Mouse (Mus musculus) embryonic facial prominence, embryonic 15.5 days (tissue): ENCODE results near the gene Tas2r108. TPM values are rescaled to one million over a fixed set of nuclear protein-coding genes. Genes with fewer than 3 reads are reported as not detected.
A peak's percentile ranks its signal among the peaks of the same experiment; 100 is the strongest.

Source experiments
- ATAC-seq: fragments of 200-750 bp; cut with Nextera tagmentation; 2 replicates; pipeline ENCODE4 v1.8.0; 2017; ENCODE audit warnings: low read depth, moderate TSS enrichment; ENCODE audit not compliant: insufficient number of reproducible peaks, low FRiP score, low TSS enrichment
- H3K27ac ChIP-seq: fragments of 300-500 bp; sonication (generic); replicated peaks from 2 replicates; pipeline ENCODE4 v1.5.1; 2015; ENCODE audit warnings: mild to moderate bottlenecking, inconsistent platforms
- H3K27me3 ChIP-seq: fragments of 300-500 bp; sonication (generic); 2 replicates; pipeline ENCODE4 v1.6.1; 2015; ENCODE audit warnings: inconsistent platforms
- H3K36me3 ChIP-seq: fragments of 300-500 bp; sonication (generic); 2 replicates; pipeline ENCODE4 v1.6.1; 2015; ENCODE audit warnings: mild to moderate bottlenecking, inconsistent platforms
- H3K4me1 ChIP-seq: fragments of 300-500 bp; sonication (generic); 2 replicates; pipeline ENCODE4 v1.6.1; 2015; ENCODE audit warnings: inconsistent platforms
- H3K4me2 ChIP-seq: fragments of 300-500 bp; sonication (generic); replicated peaks from 2 replicates; pipeline ENCODE4 v1.6.1; 2015; ENCODE audit warnings: mild to moderate bottlenecking, inconsistent platforms
- H3K4me3 ChIP-seq: fragments of 300-500 bp; sonication (generic); replicated peaks from 2 replicates; pipeline ENCODE4 v1.5.1; 2015; ENCODE audit warnings: mild to moderate bottlenecking, inconsistent platforms
- H3K9ac ChIP-seq: fragments of 300-500 bp; sonication (generic); 2 replicates; pipeline ENCODE4 v1.6.1; 2015; ENCODE audit warnings: inconsistent platforms
- H3K9me3 ChIP-seq: fragments of 300-500 bp; sonication (generic); replicated peaks from 2 replicates; pipeline ENCODE4 v1.6.1; 2016; ENCODE audit warnings: inconsistent platforms
- WGBS: fragments of 180-500 bp; shearing (Covaris S2); methylation state at CpG from one replicate; pipeline ENCODE4 v1.1.7; 2015; 5-methylcytosine and 5-hydroxymethylcytosine counted together
- polyA plus RNA-seq: library from polyadenylated mRNA; unstranded; fragments of >200 nt; fragmentation: Nextera tagmentation; extraction: Ambion mirVana; gene quantifications from 2 replicates; pipeline ENCODE4 v1.2.1, GENCODE M21; 2015

Tas2r108 gene
- polyA plus RNA-seq = not detected in 2 replicates

DNA sequence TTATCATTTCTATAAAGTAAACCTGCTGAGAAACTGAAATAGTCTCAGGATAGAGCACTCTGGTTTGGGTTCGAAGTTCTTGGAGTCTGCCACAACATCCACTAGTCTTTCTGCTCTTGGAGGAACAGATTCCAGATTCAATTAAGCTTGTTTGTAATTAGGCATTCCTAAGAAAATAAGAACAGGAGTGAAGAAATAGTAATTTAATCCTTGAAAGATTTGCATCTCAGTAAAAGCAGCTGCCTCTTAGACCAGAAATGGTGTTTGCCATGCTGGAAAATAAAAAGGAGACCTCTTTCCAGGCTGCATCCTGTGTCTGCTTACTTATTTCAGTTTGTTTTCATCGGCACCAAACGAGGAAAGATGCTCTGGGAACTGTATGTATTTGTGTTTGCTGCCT, at the start of gene Tas2r108:
Tas2r108 (plus strand) TSS at position 301 of the 400 bp plus-strand sequence.
- no peak within 1 kb of the TSS for H3K27ac ChIP-seq
- no peak within 1 kb of the TSS for H3K9ac ChIP-seq
- no peak within 1 kb of the TSS for H3K4me2 ChIP-seq
- WGBS = 85% methylated on average over 3 of the region's 3 CpGs
- no peaks in the 10 kb centered on the region for H3K9me3 ChIP-seq
- no peaks in the 10 kb centered on the region for H3K4me1 ChIP-seq
- H3K4me3 ChIP-seq = no peak within 1 kb of the TSS
- H3K27me3 ChIP-seq = no peaks in the 10 kb centered on the region
- ATAC-seq = no peak
- H3K36me3 ChIP-seq = no peaks in the 10 kb centered on the region

DNA sequence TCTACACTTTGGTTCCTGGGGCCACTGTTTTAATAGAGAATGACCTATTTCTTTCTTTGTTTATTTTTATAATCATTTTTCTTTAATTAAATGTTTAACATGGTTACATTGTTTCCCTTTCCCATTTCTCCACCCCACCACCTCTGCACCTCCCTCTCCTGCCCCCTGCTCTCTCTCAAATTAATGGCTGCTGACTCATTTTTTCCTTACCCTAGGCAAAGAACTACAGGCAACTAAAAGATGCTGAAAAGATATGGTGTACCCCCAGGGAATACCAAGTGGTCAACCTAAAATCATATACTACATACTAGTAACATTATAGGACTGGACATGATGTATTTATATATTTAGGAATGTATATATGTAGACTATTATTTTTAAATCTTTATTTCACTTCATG, 44.7 kb upstream of the Tas2r108 start:
- no peaks in the 10 kb centered on the region for H3K27me3 ChIP-seq
- H3K36me3 ChIP-seq = no peaks in the 10 kb centered on the region
- H3K9ac ChIP-seq = no peak overlapping the region
- no peaks in the 10 kb centered on the region for H3K9me3 ChIP-seq
- H3K27ac ChIP-seq = no peak overlapping the region
- ATAC-seq = no peak
- H3K4me2 ChIP-seq = no peak overlapping the region
- no peak overlapping the region for H3K4me3 ChIP-seq
- H3K4me1 ChIP-seq = no peaks in the 10 kb centered on the region

DNA sequence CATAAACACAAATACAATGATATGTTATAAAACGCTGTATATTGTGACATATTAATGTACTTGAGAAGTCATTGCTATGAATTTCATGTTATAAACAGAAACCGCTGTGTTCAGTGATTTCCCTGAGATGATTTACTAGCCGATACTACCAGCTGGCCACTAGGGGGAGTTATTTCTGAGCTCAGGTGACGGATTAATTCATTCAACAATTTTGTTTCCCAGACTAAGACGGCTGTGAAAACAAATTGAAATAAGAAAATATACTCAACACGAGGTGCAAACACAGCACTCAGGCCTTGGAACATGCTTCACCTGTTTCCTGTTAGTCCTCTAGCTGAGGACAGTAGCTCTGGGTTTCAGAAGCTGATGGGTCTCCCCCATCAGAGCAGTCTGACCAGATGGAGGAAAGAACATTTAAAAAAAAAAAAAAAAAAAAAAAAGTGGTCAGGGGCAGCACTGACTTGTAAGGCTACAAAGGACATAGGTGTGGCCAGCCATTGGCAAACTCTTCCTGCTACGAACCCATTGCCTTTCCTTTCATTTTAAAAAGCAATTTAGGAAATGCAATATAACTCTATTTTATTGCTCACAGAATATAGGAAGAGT, 38.8 kb upstream of the Tas2r108 start:
- no peak for ATAC-seq
- Histone ChIP-seq H3K9me3 (no peaks in the 10 kb centered on the region), H3K9ac (no peak overlapping the region), H3K27me3 (peaks cover under 1% of the 10 kb centered on the region; the same call in 1 of the 2 replicates), H3K4me3 (no peak overlapping the region), H3K36me3 (no peaks in the 10 kb centered on the region), H3K4me1 (no peaks in the 10 kb centered on the region), H3K27ac (no peak overlapping the region), H3K4me2 (no peak overlapping the region)
- WGBS = 19% methylated on average over 7 of the region's 7 CpGs

DNA sequence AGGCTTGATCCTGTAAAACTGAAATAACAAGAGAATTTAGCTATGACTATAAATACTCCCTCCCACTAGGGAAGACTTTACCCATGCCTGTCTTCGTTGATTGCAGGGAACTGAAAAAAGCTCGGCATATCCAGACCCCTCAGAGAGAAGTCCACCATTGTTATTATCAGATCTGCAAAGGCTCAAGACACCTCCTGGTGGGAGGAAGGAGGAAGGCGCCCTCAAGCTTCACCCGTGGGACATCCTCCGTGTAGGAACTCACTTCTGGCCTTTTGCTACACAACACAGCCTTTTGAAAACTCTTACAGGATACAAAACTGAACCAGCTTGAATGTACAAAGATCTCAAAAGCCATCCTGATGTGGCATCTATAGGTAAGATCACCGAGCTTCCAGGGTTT, 27.6 kb upstream of the Tas2r108 start:
- Histone ChIP-seq H3K9ac (no peak overlapping the region), H3K27me3 (no peaks in the 10 kb centered on the region), H3K4me3 (no peak overlapping the region), H3K27ac (no peak overlapping the region), H3K9me3 (no peaks in the 10 kb centered on the region), H3K36me3 (no peaks in the 10 kb centered on the region), H3K4me1 (no peaks in the 10 kb centered on the region), H3K4me2 (no peak overlapping the region)
- 53% methylated on average over 6 of the region's 6 CpGs for WGBS
- ATAC-seq = no peak

DNA sequence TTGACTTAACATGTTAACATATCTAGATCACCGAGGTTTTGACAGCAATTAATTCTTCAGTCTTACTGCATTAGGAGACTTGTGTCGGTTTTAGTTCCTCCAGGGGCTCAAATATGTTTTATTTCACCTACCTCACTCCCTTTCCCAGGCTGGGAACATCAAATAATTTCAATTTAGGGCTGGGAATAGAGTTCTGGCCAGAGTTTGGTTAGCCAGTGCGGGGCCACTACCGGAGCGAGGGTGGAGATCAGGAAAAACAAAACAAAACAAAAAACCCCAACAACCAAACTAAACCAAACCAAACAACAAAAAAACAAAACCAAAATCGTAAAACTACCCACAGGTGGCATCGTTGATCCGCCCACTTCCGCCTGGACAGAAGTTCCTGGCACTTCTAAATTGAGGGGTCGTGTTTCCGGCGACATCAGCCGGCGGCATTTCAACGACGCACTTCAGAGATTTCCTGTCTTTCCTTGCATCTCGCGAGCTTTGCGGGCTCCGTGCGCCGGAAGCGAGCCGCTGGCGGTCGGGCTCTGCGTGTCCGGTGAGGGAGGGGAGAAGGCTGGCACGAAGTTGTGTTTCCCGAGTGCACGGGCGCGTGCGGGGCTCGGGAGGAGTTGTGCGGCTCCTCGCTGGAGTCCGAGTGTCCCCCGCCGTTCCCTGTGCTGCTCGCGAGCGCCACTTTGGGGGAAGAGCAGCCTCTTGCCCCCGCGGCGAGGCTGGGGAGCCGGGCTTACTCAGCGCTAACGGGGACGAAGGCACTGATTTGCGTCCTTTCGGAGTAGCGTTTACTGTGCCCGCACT, 22.2 kb upstream of the Tas2r108 start, which contains the start of gene Ssbp1:
Ssbp1 (plus strand) TSS at position 437 of the 804 bp plus-strand sequence.
- peak within 1 kb of the TSS; percentile 93 for H3K9ac ChIP-seq
- H3K36me3 ChIP-seq = peaks cover 25% of the 10 kb centered on the region
- H3K4me2 ChIP-seq = peak within 1 kb of the TSS; percentile 63
- peak; percentile 92 for ATAC-seq
- WGBS = under 1% methylated on average over 54 of the region's 54 CpGs
- H3K27ac ChIP-seq = peak within 1 kb of the TSS; percentile 98
- H3K27me3 ChIP-seq = no peaks in the 10 kb centered on the region
- H3K4me3 ChIP-seq = peak within 1 kb of the TSS; percentile 87
- no peaks in the 10 kb centered on the region for H3K9me3 ChIP-seq
- H3K4me1 ChIP-seq = peaks cover 8% of the 10 kb centered on the region

DNA sequence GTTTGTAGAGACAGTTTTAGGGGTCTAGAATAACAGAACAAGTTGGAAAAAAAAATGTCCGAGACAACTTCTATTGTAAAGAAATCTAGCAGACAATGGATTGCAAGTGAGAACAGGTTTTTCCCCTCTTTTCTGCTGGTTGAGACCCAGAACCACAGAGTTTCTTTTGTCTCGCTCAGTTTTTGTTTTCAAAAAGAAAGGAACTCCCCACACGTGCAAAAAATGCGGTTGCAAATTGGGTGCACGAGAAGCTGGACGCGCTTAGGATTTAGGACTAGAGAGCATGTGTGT, 21.7 kb upstream of the Tas2r108 start:
- Histone ChIP-seq H3K9me3 (no peaks in the 10 kb centered on the region), H3K4me2 (peak overlapping the region; percentile 63), H3K4me3 (peak overlapping the region; percentile 87), H3K27ac (peak overlapping the region; percentile 98), H3K9ac (peak overlapping the region; percentile 93), H3K4me1 (peaks cover 8% of the 10 kb centered on the region), H3K36me3 (peaks cover 29% of the 10 kb centered on the region), H3K27me3 (no peaks in the 10 kb centered on the region)
- ATAC-seq = no peak
- WGBS = 0% methylated on average over 7 of the region's 7 CpGs

DNA sequence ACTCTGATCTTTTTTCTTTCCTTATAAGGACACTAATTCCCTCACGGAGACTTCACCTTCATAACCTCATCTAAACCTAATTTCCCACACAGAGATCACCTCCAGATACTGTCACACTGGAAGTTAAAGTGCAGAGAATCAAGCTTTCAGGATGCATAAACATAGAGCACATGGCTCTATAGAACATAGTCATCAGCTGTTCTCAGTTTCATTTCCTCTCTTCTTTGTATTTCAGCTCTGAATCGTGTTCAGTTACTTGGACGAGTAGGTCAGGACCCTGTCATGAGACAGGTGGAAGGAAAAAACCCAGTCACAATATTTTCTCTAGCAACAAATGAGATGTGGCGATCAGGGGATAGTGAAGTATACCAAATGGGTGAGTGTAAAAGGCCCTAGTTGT, 17.2 kb upstream of the Tas2r108 start:
- WGBS = 90% methylated on average over 4 of the region's 4 CpGs
- no peak overlapping the region for H3K9ac ChIP-seq
- no peak overlapping the region for H3K4me3 ChIP-seq
- H3K36me3 ChIP-seq = peaks cover 52% of the 10 kb centered on the region
- peaks cover 8% of the 10 kb centered on the region for H3K4me1 ChIP-seq
- H3K9me3 ChIP-seq = no peaks in the 10 kb centered on the region
- no peak overlapping the region for H3K27ac ChIP-seq
- ATAC-seq = no peak
- no peaks in the 10 kb centered on the region for H3K27me3 ChIP-seq
- H3K4me2 ChIP-seq = no peak overlapping the region

DNA sequence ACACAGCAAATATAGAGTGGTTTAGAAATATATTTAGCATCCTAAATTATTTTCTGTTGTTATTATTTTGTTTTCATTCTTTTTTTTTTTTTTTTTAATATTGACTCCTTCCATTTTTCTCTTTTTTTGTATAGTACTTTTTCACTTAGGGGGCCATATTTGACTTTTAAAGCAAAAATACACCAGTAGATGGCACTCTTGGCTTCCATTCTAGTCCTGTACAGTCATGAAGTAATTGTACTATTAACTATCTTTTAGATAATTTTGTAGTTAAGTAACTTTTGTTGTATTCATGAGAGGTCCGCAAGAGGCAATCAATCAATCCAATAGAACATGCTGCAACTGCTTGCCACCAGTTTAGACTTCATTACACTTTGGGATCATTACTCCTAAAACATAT, 13.6 kb upstream of the Tas2r108 start:
- no peak overlapping the region for H3K9ac ChIP-seq
- H3K27ac ChIP-seq = no peak overlapping the region
- H3K4me3 ChIP-seq = no peak overlapping the region
- H3K4me2 ChIP-seq = no peak overlapping the region
- WGBS = 92% methylated on average over 1 of the region's 1 CpGs
- no peak for ATAC-seq
- no peaks in the 10 kb centered on the region for H3K9me3 ChIP-seq
- peaks cover 68% of the 10 kb centered on the region for H3K36me3 ChIP-seq
- H3K4me1 ChIP-seq = no peaks in the 10 kb centered on the region
- no peaks in the 10 kb centered on the region for H3K27me3 ChIP-seq

DNA sequence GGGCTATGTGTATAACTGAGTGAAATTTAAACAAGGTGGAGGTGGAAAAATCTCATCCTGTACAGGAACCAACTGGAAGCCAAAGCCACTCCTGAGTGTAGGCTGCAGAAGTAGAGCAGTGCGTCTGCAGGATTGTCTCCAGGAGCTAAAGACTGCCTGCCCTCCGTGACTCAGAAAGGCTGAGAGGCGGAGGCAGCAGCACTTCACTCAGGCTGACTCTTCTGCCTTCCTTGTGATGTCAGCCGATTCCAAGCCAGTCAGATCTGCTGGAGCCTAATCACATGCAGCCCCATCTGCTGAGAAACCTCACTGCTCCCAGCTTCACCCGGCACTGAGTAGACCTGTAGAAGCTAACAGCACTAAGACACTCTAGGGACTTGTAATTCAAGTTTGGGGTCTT, 11.0 kb upstream of the Tas2r108 start:
- WGBS = 90% methylated on average over 5 of the region's 5 CpGs
- Histone ChIP-seq H3K27me3 (no peaks in the 10 kb centered on the region), H3K4me2 (no peak overlapping the region), H3K9ac (no peak overlapping the region), H3K4me1 (no peaks in the 10 kb centered on the region), H3K4me3 (no peak overlapping the region), H3K27ac (no peak overlapping the region), H3K36me3 (peaks cover 47% of the 10 kb centered on the region), H3K9me3 (no peaks in the 10 kb centered on the region)
- no peak for ATAC-seq

DNA sequence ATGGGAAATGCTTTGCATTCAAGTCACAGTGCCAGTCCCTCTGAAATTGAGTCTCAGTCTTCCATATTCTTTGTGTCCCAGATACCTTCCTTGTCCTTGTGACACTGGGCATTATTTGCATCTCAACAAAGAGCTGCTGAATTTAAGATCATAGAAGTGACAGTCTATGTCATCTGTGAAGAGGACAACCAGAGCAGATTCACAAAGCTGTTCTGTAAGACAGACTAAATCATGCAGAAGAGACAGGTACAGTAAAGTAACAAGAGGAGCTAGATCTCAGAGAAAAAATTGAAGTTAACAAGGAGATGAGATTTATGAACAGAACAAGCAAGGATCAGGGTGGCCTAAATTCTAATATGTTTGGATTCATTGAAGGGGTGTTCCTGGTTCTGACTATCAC, 2.4 kb upstream of the Tas2r108 start, which contains the start of gene Tas2r137:
Tas2r137 (plus strand) TSS at position 301 of the 400 bp plus-strand sequence.
- Histone ChIP-seq H3K27ac (no peak within 1 kb of the TSS), H3K4me2 (no peak within 1 kb of the TSS), H3K27me3 (no peaks in the 10 kb centered on the region), H3K36me3 (no peaks in the 10 kb centered on the region), H3K9me3 (no peaks in the 10 kb centered on the region), H3K4me3 (no peak within 1 kb of the TSS), H3K9ac (no peak within 1 kb of the TSS), H3K4me1 (no peaks in the 10 kb centered on the region)
- no peak for ATAC-seq

DNA sequence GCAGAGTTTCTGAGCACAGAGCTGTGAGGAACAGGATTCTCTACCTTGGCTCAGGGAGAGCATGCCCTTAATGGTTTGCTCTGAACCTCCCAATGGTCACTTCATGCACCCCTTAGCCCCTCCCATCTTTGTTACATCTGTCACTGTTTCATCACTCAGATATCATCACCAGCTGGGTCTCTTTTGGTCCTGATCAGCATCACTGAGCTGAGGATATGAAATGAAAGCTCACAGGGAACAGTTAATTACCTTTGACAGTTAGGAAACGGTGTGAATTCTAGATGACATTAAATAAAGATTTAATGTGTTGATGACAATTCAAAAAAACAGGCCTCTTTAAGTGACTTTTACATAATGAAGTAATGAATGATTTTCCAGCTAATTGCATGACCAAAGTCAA, 26.1 kb downstream of the Tas2r108 start, which contains the start of gene Prss37:
Prss37 (minus strand) TSS at position 101 of the 400 bp plus-strand sequence.
- no peak for ATAC-seq
- WGBS = 71% methylated on average over 1 of the region's 1 CpGs
- H3K4me2 ChIP-seq = no peak within 1 kb of the TSS
- H3K4me1 ChIP-seq = no peaks in the 10 kb centered on the region
- no peak within 1 kb of the TSS for H3K4me3 ChIP-seq
- H3K9me3 ChIP-seq = no peaks in the 10 kb centered on the region
- H3K36me3 ChIP-seq = no peaks in the 10 kb centered on the region
- H3K27ac ChIP-seq = no peak within 1 kb of the TSS
- H3K9ac ChIP-seq = no peak within 1 kb of the TSS
- no peaks in the 10 kb centered on the region for H3K27me3 ChIP-seq
